Mouse (Mus musculus) MEL (cell line): ENCODE results near the gene Rhoj. TPM values are rescaled to one million over a fixed set of nuclear protein-coding genes. Genes with fewer than 3 reads are reported as not detected.

Source experiments
- DNase-seq: peaks from one replicate; pipeline ENCODE4 v3.0.0; 2011; ENCODE audit warnings: low read depth, low spot score
- H3K27ac ChIP-seq: 2 replicates; pipeline ENCODE4 v1.5.1; 2012; ENCODE audit warnings: low read depth, mild to moderate bottlenecking, control low read depth, low read length, moderate library complexity; ENCODE audit not compliant: control insufficient read depth
- H3K27me3 ChIP-seq, 2 experiments: fragments of 150-350 bp in 1 of 2; sonication (generic) in 1 of 2; 2 replicates each; pipeline ENCODE4 v1.6.1; 2012; ENCODE audit warnings: low read length in 2 of 2, mild to moderate bottlenecking in 2 of 2, improper control_type of control experiment in 1 of 2, moderate library complexity in 1 of 2; ENCODE audit not compliant: insufficient read depth in 2 of 2, control insufficient read depth in 1 of 2
- H3K36me3 ChIP-seq, 2 experiments: 2 replicates each; pipeline ENCODE4 v1.6.1; 2012 to 2014; ENCODE audit warnings: low read length in 2 of 2, improper control_type of control experiment in 1 of 2, inconsistent platforms in 1 of 2, mild to moderate bottlenecking in 1 of 2; ENCODE audit not compliant: insufficient read depth in 2 of 2, control insufficient read depth in 1 of 2
- H3K4me1 ChIP-seq, 2 experiments: fragments of 150-350 bp in 1 of 2; sonication (generic) in 1 of 2; 2 replicates each; pipeline ENCODE4 v1.6.1; 2012; ENCODE audit warnings: low read length in 2 of 2, improper control_type of control experiment in 1 of 2, mild to moderate bottlenecking in 1 of 2; ENCODE audit not compliant: insufficient read depth in 2 of 2, control insufficient read depth in 1 of 2
- H3K4me3 ChIP-seq, 2 experiments: fragments of 150-350 bp in 1 of 2; sonication (generic) in 1 of 2; 2 replicates each; pipeline ENCODE4 v1.5.1; 2012; ENCODE audit warnings: low read depth in 2 of 2, low read length in 2 of 2, mild to moderate bottlenecking in 2 of 2, moderate library complexity in 2 of 2, control low read depth in 1 of 2, improper control_type of control experiment in 1 of 2; ENCODE audit not compliant: control insufficient read depth in 1 of 2, insufficient read depth in 1 of 2
- H3K79me2 ChIP-seq: 2 replicates; pipeline ENCODE4 v1.6.1; 2012; ENCODE audit warnings: mild to moderate bottlenecking, low read length, moderate library complexity; ENCODE audit not compliant: control insufficient read depth, poor library complexity, insufficient read depth
- H3K9ac ChIP-seq: 2 replicates; pipeline ENCODE4 v1.6.1; 2012; ENCODE audit warnings: low read depth, mild to moderate bottlenecking, control low read depth, low read length, moderate library complexity; ENCODE audit not compliant: control insufficient read depth, poor library complexity, severe bottlenecking
- H3K9me3 ChIP-seq: fragments of 150-350 bp; sonication (generic); replicated peaks from 2 replicates; pipeline ENCODE4 v1.6.1; 2012; ENCODE audit warnings: mild to moderate bottlenecking, low read length, improper control_type of control experiment, moderate library complexity; ENCODE audit not compliant: insufficient read depth
- BHLHE40 ChIP-seq: IDR thresholded peaks from 2 replicates; pipeline ENCODE4 v1.6.1; 2012; ENCODE audit warnings: low read depth, mild to moderate bottlenecking, inconsistent platforms, low read length, improper control_type of control experiment, borderline replicate concordance
- CHD1 ChIP-seq: IDR thresholded peaks from 2 replicates; pipeline ENCODE4 v1.6.1; 2012; ENCODE audit warnings: low read depth, mild to moderate bottlenecking, inconsistent platforms, low read length, improper control_type of control experiment
- CHD2 ChIP-seq: IDR thresholded peaks from 2 replicates; pipeline ENCODE4 v1.6.1; 2011; ENCODE audit warnings: low read length, improper control_type of control experiment
- ELF1 ChIP-seq: IDR thresholded peaks from 2 replicates; pipeline ENCODE4 v1.6.1; 2014; ENCODE audit warnings: low read depth, mild to moderate bottlenecking, inconsistent platforms, low read length, improper control_type of control experiment, moderate library complexity
- EP300 ChIP-seq, 2 experiments: IDR thresholded peaks; 2 replicates each; pipeline ENCODE4 v1.6.1; 2011; ENCODE audit warnings: improper control_type of control experiment in 2 of 2, low read length in 2 of 2, low read depth in 1 of 2, mild to moderate bottlenecking in 1 of 2
- GABPA ChIP-seq: IDR thresholded peaks from 2 replicates; pipeline ENCODE4 v1.6.1; 2012; ENCODE audit warnings: low read depth, mild to moderate bottlenecking, inconsistent platforms, low read length, improper control_type of control experiment, moderate library complexity
- GATA1 ChIP-seq: IDR thresholded peaks from 2 replicates; pipeline ENCODE4 v1.6.1; 2011; ENCODE audit warnings: low read depth, low read length, improper control_type of control experiment
- HCFC1 ChIP-seq: IDR thresholded peaks from 2 replicates; pipeline ENCODE4 v1.6.1; 2012; ENCODE audit warnings: low read depth, mild to moderate bottlenecking, inconsistent platforms, low read length, improper control_type of control experiment, moderate library complexity
- JUND ChIP-seq: IDR thresholded peaks from 2 replicates; pipeline ENCODE4 v1.6.1; 2011; ENCODE audit warnings: low read depth, mild to moderate bottlenecking, improper control_type of control experiment, low read length
- MAX ChIP-seq: IDR thresholded peaks from 2 replicates; pipeline ENCODE4 v1.6.1; 2011; ENCODE audit warnings: low read length, improper control_type of control experiment
- MAZ ChIP-seq: IDR thresholded peaks from 2 replicates; pipeline ENCODE4 v1.6.1; 2012; ENCODE audit warnings: low read depth, mild to moderate bottlenecking, inconsistent platforms, low read length, improper control_type of control experiment
- MEF2A ChIP-seq: IDR thresholded peaks from 2 replicates; pipeline ENCODE4 v1.6.1; 2014; ENCODE audit warnings: low read depth, mild to moderate bottlenecking, inconsistent platforms, low read length, improper control_type of control experiment; ENCODE audit not compliant: poor library complexity, insufficient replicate concordance, severe bottlenecking; ENCODE audit errors: extremely low read depth
- MXI1 ChIP-seq: IDR thresholded peaks from 2 replicates; pipeline ENCODE4 v1.6.1; 2011; ENCODE audit warnings: mild to moderate bottlenecking, low read depth, low read length, improper control_type of control experiment
- MYB ChIP-seq: IDR thresholded peaks from 2 replicates; pipeline ENCODE4 v1.6.1; 2011; ENCODE audit warnings: mild to moderate bottlenecking, low read depth, low read length, improper control_type of control experiment
- MYC ChIP-seq: IDR thresholded peaks from 2 replicates; pipeline ENCODE4 v1.6.1; 2011; ENCODE audit warnings: low read depth, mild to moderate bottlenecking, low read length, improper control_type of control experiment, moderate library complexity
- NELFE ChIP-seq: IDR thresholded peaks from 2 replicates; pipeline ENCODE4 v1.6.1; 2011; ENCODE audit warnings: low read depth, low read length, improper control_type of control experiment
- NRF1 ChIP-seq: IDR thresholded peaks from 2 replicates; pipeline ENCODE4 v1.6.1; 2014; ENCODE audit warnings: low read depth, mild to moderate bottlenecking, inconsistent platforms, low read length, improper control_type of control experiment, moderate library complexity; ENCODE audit not compliant: poor library complexity, insufficient read depth, severe bottlenecking
- POLR2AphosphoS2 ChIP-seq: IDR thresholded peaks from 2 replicates; pipeline ENCODE4 v1.6.1; 2011; ENCODE audit warnings: low read length, improper control_type of control experiment
- POLR2AphosphoS5 ChIP-seq: IDR thresholded peaks from 2 replicates; pipeline ENCODE4 v1.6.1; 2012; ENCODE audit warnings: low read depth, borderline replicate concordance, mild to moderate bottlenecking, inconsistent platforms, low read length, moderate library complexity, mixed read lengths
- RAD21 ChIP-seq: IDR thresholded peaks from 2 replicates; pipeline ENCODE4 v1.6.1; 2011; ENCODE audit warnings: mild to moderate bottlenecking, low read depth, low read length, improper control_type of control experiment
- RCOR1 ChIP-seq: IDR thresholded peaks from 2 replicates; pipeline ENCODE4 v1.6.1; 2012; ENCODE audit warnings: low read depth, mild to moderate bottlenecking, inconsistent platforms, low read length, improper control_type of control experiment
- SIN3A ChIP-seq: IDR thresholded peaks from 2 replicates; pipeline ENCODE4 v1.6.1; 2012; ENCODE audit warnings: low read length, improper control_type of control experiment, inconsistent platforms
- SMC3 ChIP-seq: IDR thresholded peaks from 2 replicates; pipeline ENCODE4 v1.6.1; 2011; ENCODE audit warnings: low read depth, low read length, improper control_type of control experiment
- TBP ChIP-seq: IDR thresholded peaks from 2 replicates; pipeline ENCODE4 v1.8.0; 2011; ENCODE audit warnings: low read depth, low read length, improper control_type of control experiment
- UBTF ChIP-seq: IDR thresholded peaks from 2 replicates; pipeline ENCODE4 v1.6.1; 2012; ENCODE audit warnings: low read depth, mild to moderate bottlenecking, inconsistent platforms, low read length, improper control_type of control experiment, moderate library complexity, borderline replicate concordance; ENCODE audit not compliant: insufficient read depth
- USF1 ChIP-seq: IDR thresholded peaks from 2 replicates; pipeline ENCODE4 v1.6.1; 2014; ENCODE audit warnings: low read depth, mild to moderate bottlenecking, inconsistent platforms, low read length, improper control_type of control experiment, moderate library complexity
- USF2 ChIP-seq, 2 experiments: IDR thresholded peaks; 2 replicates each; pipeline ENCODE4 v1.6.1; 2011 to 2012; ENCODE audit warnings: improper control_type of control experiment in 2 of 2, low read length in 2 of 2, borderline replicate concordance in 1 of 2, inconsistent platforms in 1 of 2, low read depth in 1 of 2, mild to moderate bottlenecking in 1 of 2; ENCODE audit not compliant: insufficient read depth in 1 of 2
- ZC3H11A ChIP-seq: IDR thresholded peaks from 2 replicates; pipeline ENCODE4 v1.6.1; 2012; ENCODE audit warnings: low read depth, mild to moderate bottlenecking, inconsistent platforms, low read length, improper control_type of control experiment
- ZKSCAN1 ChIP-seq: IDR thresholded peaks from 2 replicates; pipeline ENCODE4 v1.6.1; 2012; ENCODE audit warnings: low read depth, mild to moderate bottlenecking, inconsistent platforms, low read length, improper control_type of control experiment, moderate library complexity
- polyA plus RNA-seq, 2 experiments: library from polyadenylated mRNA; stranded (reverse) in 1 of 2; unstranded in 1 of 2; fragments of >175 nt in 1 of 2; fragments of >200 nt in 1 of 2; gene quantifications; 2 replicates each; pipeline versions ENCODE4 v1.2.1 to v1.2.4; 2012; ENCODE audit warnings: low replicate concordance in 2 of 2, low read depth in 1 of 2; ENCODE audit not compliant: insufficient read length in 2 of 2, insufficient read depth in 1 of 2, missing spikeins in 1 of 2
- total RNA-seq: library from RNA; depleted of rRNA; stranded (reverse); fragments of 300-350 nt; gene quantifications from 2 replicates; pipeline ENCODE4 v1.2.3, GENCODE M21; 2012

Rhoj gene
- total and polyA plus RNA-seq, 3 experiments: not detected

DNA sequence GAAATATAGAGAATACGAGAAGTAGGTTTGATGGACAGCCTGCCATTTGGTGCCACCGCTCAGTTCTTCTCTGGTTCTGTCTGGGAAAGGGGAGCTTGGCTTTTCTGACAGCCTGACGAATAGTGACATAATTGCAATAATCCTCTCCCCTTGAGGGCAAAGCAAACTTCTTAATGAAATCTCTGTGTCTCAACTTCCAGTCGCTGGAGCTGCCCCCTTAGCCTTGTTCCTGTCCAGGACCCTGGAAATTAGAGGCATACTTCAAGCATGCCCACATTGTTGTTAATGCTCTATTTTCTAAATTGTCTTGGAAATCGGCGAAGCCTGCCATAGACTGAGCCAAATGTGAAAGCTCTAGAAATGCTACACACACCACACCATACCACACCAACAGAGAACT, 120.6 kb downstream of the Rhoj start:
- DNase-seq: no peak
- Histone ChIP-seq H3K4me3 (no peak overlapping the region), H3K4me1 (peaks cover 0 to 7% of the 10 kb centered on the region in 2 experiments; a peak in 2 of 4 replicates), H3K36me3 (no peaks in the 10 kb centered on the region), H3K27ac (no peak overlapping the region), H3K79me2 (no peaks in the 10 kb centered on the region), H3K27me3 (no peaks in the 10 kb centered on the region; a peak in 1 of 4 replicates), H3K9ac (no peak overlapping the region), H3K9me3 (no peaks in the 10 kb centered on the region)
- TF ChIP-seq TBP: no peak
- no peak for TF ChIP-seq ZC3H11A
- no peak for TF ChIP-seq JUND
- TF ChIP-seq CHD2: no peak
- TF ChIP-seq POLR2AphosphoS5: no peak
- TF ChIP-seq EP300 (IDR thresholded peaks at IDR 0.05; ENCODE audit: low read depth in 1 of 2, low read length in 2 of 2): no peak
- no peak for TF ChIP-seq MAX
- no peak for TF ChIP-seq MEF2A
- no peak for TF ChIP-seq BHLHE40
- TF ChIP-seq HCFC1: no peak
- TF ChIP-seq MYC: no peak
- no peak for TF ChIP-seq UBTF
- TF ChIP-seq ELF1: no peak

DNA sequence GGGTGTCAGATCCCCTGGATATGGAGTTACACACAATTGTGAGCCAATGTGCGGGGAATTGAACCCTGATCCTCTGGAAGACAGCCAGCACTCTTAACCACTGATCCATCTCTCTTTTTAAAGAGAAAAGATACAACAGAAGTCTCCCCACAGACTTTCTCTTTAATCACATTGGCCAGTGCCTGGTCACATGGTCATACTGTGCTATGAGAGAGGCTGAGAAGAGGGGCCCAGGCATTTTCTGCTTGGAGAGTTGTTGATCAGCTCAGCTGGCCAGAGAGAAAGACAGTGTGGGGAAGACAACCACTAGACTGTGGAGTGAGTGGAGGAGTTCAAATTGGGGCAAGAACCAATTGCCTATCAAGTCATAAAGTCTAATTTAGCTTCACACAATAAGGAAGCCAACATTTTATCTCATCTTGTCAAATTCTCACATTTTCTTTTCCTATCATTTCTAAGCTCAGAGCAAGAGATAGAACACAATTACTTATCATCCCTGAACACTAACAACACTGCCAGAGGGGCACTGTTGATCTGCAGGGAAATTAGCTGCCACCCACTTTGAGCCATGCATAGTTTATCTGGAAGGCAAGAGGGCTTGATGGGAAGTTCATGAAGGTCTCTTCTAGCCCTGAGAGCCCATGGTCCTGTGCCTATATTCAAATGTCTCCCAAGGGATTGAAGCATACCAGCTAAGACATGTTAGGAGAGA, 121.7 kb downstream of the Rhoj start:
- DNase-seq: peak; percentile 29
- Histone ChIP-seq H3K79me2 (no peaks in the 10 kb centered on the region), H3K4me3 (peak overlapping the region in 1 of 2 experiments; percentile 2; a peak in 1 of 4 replicates), H3K36me3 (no peaks in the 10 kb centered on the region), H3K9ac (no peak overlapping the region), H3K9me3 (no peaks in the 10 kb centered on the region), H3K27me3 (no peaks in the 10 kb centered on the region; a peak in 1 of 4 replicates), H3K27ac (no peak overlapping the region), H3K4me1 (peaks cover 0 to 7% of the 10 kb centered on the region in 2 experiments; a peak in 2 of 4 replicates)
- TF ChIP-seq SMC3 (no peak), JUND (no peak), USF2 (IDR thresholded peaks at IDR 0.05; ENCODE audit: borderline replicate concordance in 1 of 2, insufficient read depth in 1 of 2, low read depth in 1 of 2, low read length in 2 of 2) (peak in 1 of 2 experiments; percentile 33; a peak in 1 of 4 replicates), CHD1 (no peak), CHD2 (no peak), RCOR1 (no peak), USF1 (peak; percentile 79), NELFE (no peak), MAZ (no peak), MYB (no peak), MXI1 (no peak), SIN3A (no peak), POLR2AphosphoS2 (no peak), MEF2A (no peak), RAD21 (peak; percentile 8), HCFC1 (no peak), GABPA (no peak), ZKSCAN1 (no peak), MAX (no peak), NRF1 (no peak), EP300 (IDR thresholded peaks at IDR 0.05; ENCODE audit: low read depth in 1 of 2, low read length in 2 of 2) (peak; percentile 37 to 72; a peak in 3 of 4 replicates), GATA1 (peak; percentile 67)
